Mouse (Mus musculus) midbrain, embryonic 15.5 days (tissue): ENCODE results near the gene Pde4b. TPM values are rescaled to one million over a fixed set of nuclear protein-coding genes. Genes with fewer than 3 reads are reported as not detected.
A peak's percentile ranks its signal among the peaks of the same experiment; 100 is the strongest.

Experiments
- ATAC-seq: fragments of 200-750 bp; cut with Nextera tagmentation; replicated peaks from 2 replicates; pipeline ENCODE4 v1.8.0; 2017; ENCODE audit warnings: moderate TSS enrichment
- H3K27ac ChIP-seq: fragments of 300-500 bp; sonication (generic); 2 replicates; pipeline ENCODE4 v1.5.1; 2015; ENCODE audit warnings: mild to moderate bottlenecking, inconsistent platforms
- H3K27me3 ChIP-seq: fragments of 300-500 bp; sonication (generic); replicated peaks from 2 replicates; pipeline ENCODE4 v1.6.1; 2015; ENCODE audit warnings: inconsistent platforms
- H3K36me3 ChIP-seq: fragments of 300-500 bp; sonication (generic); replicated peaks from 2 replicates; pipeline ENCODE4 v1.6.1; 2015; ENCODE audit warnings: inconsistent platforms
- H3K4me1 ChIP-seq: fragments of 300-500 bp; sonication (generic); 2 replicates; pipeline ENCODE4 v1.6.1; 2015; ENCODE audit warnings: inconsistent platforms
- H3K4me2 ChIP-seq: fragments of 300-500 bp; sonication (generic); 2 replicates; pipeline ENCODE4 v1.6.1; 2015; ENCODE audit warnings: inconsistent platforms, mild to moderate bottlenecking, moderate library complexity
- H3K4me3 ChIP-seq: fragments of 300-500 bp; sonication (generic); 2 replicates; pipeline ENCODE4 v1.5.1; 2015; ENCODE audit warnings: mild to moderate bottlenecking, inconsistent platforms
- H3K9ac ChIP-seq: fragments of 300-500 bp; sonication (generic); 2 replicates; pipeline ENCODE4 v1.6.1; 2015; ENCODE audit warnings: mild to moderate bottlenecking, inconsistent platforms
- H3K9me3 ChIP-seq: fragments of 300-500 bp; sonication (generic); 2 replicates; pipeline ENCODE4 v1.6.1; 2016; ENCODE audit warnings: inconsistent platforms
- WGBS: fragments of 180-500 bp; shearing (Covaris S2); methylation state at CpG from one replicate; pipeline ENCODE4 v1.1.7; 2015; ENCODE audit warnings: mixed read lengths; 5-methylcytosine and 5-hydroxymethylcytosine counted together
- polyA plus RNA-seq: library from polyadenylated mRNA; unstranded; fragments of >200 nt; fragmentation: Nextera tagmentation; extraction: Ambion mirVana; gene quantifications from 2 replicates; pipeline ENCODE4 v1.2.1, GENCODE M21; 2015

Pde4b gene
- polyA plus RNA-seq, 1 experiment from 2014 or later: 54.9 TPM

DNA sequence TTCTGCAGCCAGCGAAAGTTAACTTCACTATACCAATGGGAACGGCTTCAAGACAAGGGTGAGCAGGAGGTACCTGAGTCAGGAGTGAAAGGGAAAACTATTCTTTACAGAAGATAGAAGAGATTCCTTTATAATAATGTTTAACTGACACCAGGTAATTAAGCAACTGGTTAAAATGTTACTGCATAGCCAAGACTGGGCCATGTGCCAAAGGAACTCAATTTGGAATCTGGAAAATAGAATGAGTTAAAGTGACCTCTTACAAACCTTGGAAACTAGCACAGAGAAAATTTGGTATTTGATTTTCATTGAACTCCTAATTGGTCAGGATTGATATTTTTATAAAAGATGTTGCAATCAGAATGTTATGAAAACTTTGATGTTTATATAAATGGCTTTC is 228.7 kb downstream of the Pde4b start:
- ATAC-seq: no peak
- H3K36me3 ChIP-seq: no peaks in the 10 kb centered on the region
- no peak overlapping the region for H3K9ac ChIP-seq
- no peak overlapping the region for H3K27ac ChIP-seq
- H3K27me3 ChIP-seq: no peaks in the 10 kb centered on the region
- H3K4me2 ChIP-seq: no peak overlapping the region
- no peak overlapping the region for H3K4me3 ChIP-seq
- no peaks in the 10 kb centered on the region for H3K9me3 ChIP-seq
- H3K4me1 ChIP-seq: no peaks in the 10 kb centered on the region
- 92% methylated on average over 2 of the region's 2 CpGs for WGBS

- Histone ChIP-seq H3K27ac (no peak overlapping the region), H3K27me3 (no peaks in the 10 kb centered on the region), H3K9me3 (no peaks in the 10 kb centered on the region), H3K4me1 (no peaks in the 10 kb centered on the region), H3K4me3 (no peak overlapping the region), H3K9ac (no peak overlapping the region), H3K36me3 (no peaks in the 10 kb centered on the region), H3K4me2 (no peak overlapping the region)
- ATAC-seq: no peak
- WGBS: 73% methylated on average over 5 of the region's 5 CpGs
Observed at GRCm38 (mm10) chr4:102316699-102317285, 229.4 kb downstream of the Pde4b start.

DNA sequence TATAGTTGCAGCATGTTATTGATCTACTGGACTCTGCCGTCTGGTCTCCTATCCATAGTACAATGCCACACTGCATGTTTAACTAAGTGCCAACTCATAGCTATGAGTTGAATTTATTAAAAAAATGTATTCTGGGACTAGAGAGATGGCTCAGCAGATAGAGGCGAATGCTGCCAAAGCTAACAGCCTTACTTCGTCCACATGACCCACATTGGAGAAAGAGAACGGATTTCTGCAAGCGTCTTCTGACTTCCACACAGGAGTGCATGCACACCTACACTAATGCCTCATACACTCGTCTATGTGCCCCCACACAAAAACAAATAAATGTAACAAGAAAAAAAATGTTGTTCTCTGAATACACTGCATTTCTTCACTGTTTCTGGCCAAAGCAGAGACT is 231.3 kb downstream of the Pde4b start:
- ATAC-seq: no peak
- Histone ChIP-seq H3K4me1 (no peaks in the 10 kb centered on the region), H3K9ac (no peak overlapping the region), H3K9me3 (no peaks in the 10 kb centered on the region), H3K27ac (no peak overlapping the region), H3K36me3 (no peaks in the 10 kb centered on the region), H3K4me3 (no peak overlapping the region), H3K27me3 (no peaks in the 10 kb centered on the region), H3K4me2 (no peak overlapping the region)
- WGBS: 89% methylated on average over 6 of the region's 6 CpGs

DNA sequence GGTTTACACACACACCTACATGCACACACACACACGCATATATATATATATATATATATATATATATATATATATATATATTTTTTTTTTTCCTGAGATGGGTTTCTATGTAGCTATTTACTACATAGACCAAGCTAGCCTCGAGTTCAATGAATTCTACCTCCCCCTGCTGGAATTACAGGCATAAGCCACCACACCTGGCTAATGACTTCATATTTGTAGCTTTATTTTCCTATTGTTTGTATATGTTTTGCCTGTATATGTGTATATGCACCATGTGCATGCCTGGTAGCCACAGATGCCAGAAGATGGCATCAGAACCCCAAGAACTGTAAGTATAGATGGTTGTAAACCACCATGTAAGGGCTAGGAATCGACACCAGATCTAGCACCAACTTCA is 234.0 kb downstream of the Pde4b start:
- no peaks in the 10 kb centered on the region for H3K9me3 ChIP-seq
- no peaks in the 10 kb centered on the region for H3K27me3 ChIP-seq
- no peak for ATAC-seq
- WGBS: 77% methylated on average over 3 of the region's 3 CpGs
- no peak overlapping the region for H3K27ac ChIP-seq
- H3K4me1 ChIP-seq: no peaks in the 10 kb centered on the region
- no peaks in the 10 kb centered on the region for H3K36me3 ChIP-seq
- no peak overlapping the region for H3K4me2 ChIP-seq
- no peak overlapping the region for H3K4me3 ChIP-seq
- no peak overlapping the region for H3K9ac ChIP-seq

- no peaks in the 10 kb centered on the region for H3K27me3 ChIP-seq
- no peaks in the 10 kb centered on the region for H3K4me1 ChIP-seq
- H3K4me3 ChIP-seq: no peak overlapping the region
- H3K27ac ChIP-seq: no peak overlapping the region
- no peak for ATAC-seq
- H3K4me2 ChIP-seq: no peak overlapping the region
- WGBS: 95% methylated on average over 2 of the region's 2 CpGs
- H3K9ac ChIP-seq: no peak overlapping the region
- no peaks in the 10 kb centered on the region for H3K9me3 ChIP-seq
- H3K36me3 ChIP-seq: no peaks in the 10 kb centered on the region
Observed at GRCm38 (mm10) chr4:102332386-102332785, 245.0 kb downstream of the Pde4b start.

- Histone ChIP-seq H3K4me2 (no peak overlapping the region), H3K9ac (no peak overlapping the region), H3K4me3 (no peak overlapping the region), H3K36me3 (no peaks in the 10 kb centered on the region), H3K27ac (no peak overlapping the region), H3K9me3 (no peaks in the 10 kb centered on the region), H3K4me1 (no peaks in the 10 kb centered on the region), H3K27me3 (no peaks in the 10 kb centered on the region)
- ATAC-seq: no peak
- 89% methylated on average over 4 of the region's 4 CpGs for WGBS
Observed at GRCm38 (mm10) chr4:102332885-102333284, 245.5 kb downstream of the Pde4b start.

DNA sequence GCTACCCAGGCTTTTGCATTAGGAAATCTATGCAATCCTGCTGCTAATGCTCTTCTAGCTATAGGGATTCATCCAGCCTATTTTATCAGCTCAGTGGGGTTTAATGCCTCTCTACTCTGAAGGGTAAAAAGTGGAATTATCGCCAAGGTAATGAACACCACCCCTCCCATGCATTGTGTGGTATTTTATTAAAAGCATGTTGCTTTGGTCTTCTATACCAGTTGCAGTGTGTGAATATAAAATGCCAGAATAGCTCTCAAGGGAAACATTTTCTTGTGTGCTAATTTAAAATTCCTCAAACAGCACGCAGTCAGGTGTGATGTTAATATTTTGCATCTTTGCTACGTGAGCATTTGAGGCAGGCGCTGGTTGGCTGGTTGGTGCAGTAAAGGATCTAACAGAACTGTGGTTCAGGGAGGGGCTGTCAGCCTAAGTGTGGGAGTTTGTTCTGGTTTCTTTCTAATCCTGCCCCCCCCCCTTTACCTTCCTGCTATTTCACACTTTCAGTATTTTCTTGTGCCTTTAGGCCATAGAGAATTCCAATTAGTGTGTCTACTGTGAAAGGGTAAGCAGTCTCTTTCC is 259.7 kb downstream of the Pde4b start:
- Histone ChIP-seq H3K4me2 (no peak overlapping the region), H3K27me3 (no peaks in the 10 kb centered on the region), H3K36me3 (no peaks in the 10 kb centered on the region), H3K9me3 (no peaks in the 10 kb centered on the region), H3K9ac (no peak overlapping the region), H3K27ac (peak overlapping the region; percentile 40; the same call in 1 of the 2 replicates), H3K4me1 (peaks cover 13% of the 10 kb centered on the region), H3K4me3 (no peak overlapping the region)
- WGBS: 36% methylated on average over 4 of the region's 4 CpGs
- ATAC-seq: no peak

GRCm38 (mm10) chr4:102351476-102352475 is 264.4 kb downstream of the Pde4b start:
- Histone ChIP-seq H3K27ac (0 out of 2 replicates have a peak overlapping the region, but pooled peaks have one; percentile 25), H3K9me3 (no peaks in the 10 kb centered on the region), H3K4me2 (no peak overlapping the region), H3K27me3 (no peaks in the 10 kb centered on the region), H3K9ac (no peak overlapping the region), H3K36me3 (no peaks in the 10 kb centered on the region), H3K4me1 (peaks cover 12% of the 10 kb centered on the region), H3K4me3 (no peak overlapping the region)
- 46% methylated on average over 1 of the region's 1 CpGs for WGBS
- no peak for ATAC-seq

DNA sequence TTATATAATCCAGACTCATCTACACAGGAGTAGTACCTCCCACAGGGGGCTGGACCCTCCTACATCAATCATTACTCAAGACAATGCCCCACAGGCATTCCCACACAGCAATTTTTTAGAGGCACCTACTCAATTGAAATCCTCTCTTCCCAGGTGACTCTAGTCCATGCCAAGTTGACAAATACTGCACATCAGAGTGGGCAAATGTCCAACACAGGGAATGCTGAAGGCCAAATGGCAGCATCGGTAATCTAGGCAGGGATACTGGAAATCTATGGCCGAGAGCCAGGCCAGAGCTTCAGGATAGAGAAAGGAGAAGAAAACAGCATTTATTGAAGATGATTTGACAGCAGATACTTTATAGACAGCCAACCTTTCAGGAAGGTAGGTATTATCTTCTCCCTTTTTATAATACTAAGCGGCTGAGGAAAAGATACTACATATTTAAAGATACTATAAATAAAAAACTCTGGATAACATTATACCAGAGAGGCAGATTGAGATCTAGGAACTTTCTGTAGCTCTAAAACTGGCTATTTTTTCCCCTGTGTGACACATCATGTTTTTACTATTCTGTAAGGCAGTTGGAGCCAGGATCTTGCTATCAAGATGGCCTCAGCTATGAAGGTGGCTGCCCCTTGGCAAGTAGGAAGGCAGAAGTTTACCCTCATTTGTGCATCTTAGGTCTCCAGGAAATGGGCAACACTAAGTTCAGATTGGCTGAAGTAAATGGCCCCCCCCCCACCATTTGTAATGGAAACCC is 266.5 kb downstream of the Pde4b start:
- ATAC-seq: no peak
- peaks cover 7% of the 10 kb centered on the region for H3K4me1 ChIP-seq
- H3K4me3 ChIP-seq: no peak overlapping the region
- H3K9ac ChIP-seq: no peak overlapping the region
- H3K27me3 ChIP-seq: no peaks in the 10 kb centered on the region
- H3K36me3 ChIP-seq: no peaks in the 10 kb centered on the region
- WGBS: 86% methylated on average over 3 of the region's 3 CpGs
- no peaks in the 10 kb centered on the region for H3K9me3 ChIP-seq
- no peak overlapping the region for H3K4me2 ChIP-seq
- H3K27ac ChIP-seq: no peak overlapping the region

GRCm38 (mm10) chr4:102368105-102368735 is 280.9 kb downstream of the Pde4b start:
- no peaks in the 10 kb centered on the region for H3K9me3 ChIP-seq
- H3K27ac ChIP-seq: peak overlapping the region; percentile 7; the same call in 1 of the 2 replicates
- no peaks in the 10 kb centered on the region for H3K36me3 ChIP-seq
- H3K9ac ChIP-seq: 0 out of 2 replicates have a peak overlapping the region, but pooled peaks have one; percentile 2
- no peak overlapping the region for H3K4me3 ChIP-seq
- no peak for ATAC-seq
- no peaks in the 10 kb centered on the region for H3K27me3 ChIP-seq
- 18% methylated on average over 9 of the region's 9 CpGs for WGBS
- H3K4me2 ChIP-seq: 0 out of 2 replicates have a peak overlapping the region, but pooled peaks have one; percentile 10
- H3K4me1 ChIP-seq: peaks cover 11% of the 10 kb centered on the region

DNA sequence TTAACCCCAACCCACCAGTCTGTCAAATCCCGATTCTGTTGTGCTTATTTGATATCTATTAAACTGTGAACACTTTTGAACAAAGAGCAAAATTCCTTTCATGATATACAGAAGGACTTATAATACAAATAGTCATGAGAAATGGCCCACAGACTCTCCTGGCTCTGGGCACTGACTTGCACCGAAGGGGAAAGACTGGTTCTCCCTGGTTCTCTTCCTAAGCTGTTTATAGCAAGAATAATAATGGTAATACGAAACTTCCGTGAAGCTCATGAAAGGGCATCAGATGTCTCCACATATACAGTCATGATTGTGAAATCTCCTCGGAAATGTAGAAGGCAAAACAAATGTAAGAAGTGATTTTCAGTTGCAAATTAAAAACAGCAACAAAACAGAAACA is 287.3 kb downstream of the Pde4b start:
- Histone ChIP-seq H3K27ac (no peak overlapping the region), H3K36me3 (no peaks in the 10 kb centered on the region), H3K4me2 (no peak overlapping the region), H3K9me3 (no peaks in the 10 kb centered on the region), H3K4me1 (no peaks in the 10 kb centered on the region), H3K27me3 (no peaks in the 10 kb centered on the region), H3K9ac (no peak overlapping the region), H3K4me3 (no peak overlapping the region)
- ATAC-seq: no peak
- WGBS: 83% methylated on average over 5 of the region's 5 CpGs
